Mouse (Mus musculus): ENCODE measurements at regions not wholly inside any gene's neighbourhood (a gene's known extent, or its start where the extent isn't known, plus 50 kb on each side); places are given as distances from the start of the nearest gene placed in this dataset.

DNA sequence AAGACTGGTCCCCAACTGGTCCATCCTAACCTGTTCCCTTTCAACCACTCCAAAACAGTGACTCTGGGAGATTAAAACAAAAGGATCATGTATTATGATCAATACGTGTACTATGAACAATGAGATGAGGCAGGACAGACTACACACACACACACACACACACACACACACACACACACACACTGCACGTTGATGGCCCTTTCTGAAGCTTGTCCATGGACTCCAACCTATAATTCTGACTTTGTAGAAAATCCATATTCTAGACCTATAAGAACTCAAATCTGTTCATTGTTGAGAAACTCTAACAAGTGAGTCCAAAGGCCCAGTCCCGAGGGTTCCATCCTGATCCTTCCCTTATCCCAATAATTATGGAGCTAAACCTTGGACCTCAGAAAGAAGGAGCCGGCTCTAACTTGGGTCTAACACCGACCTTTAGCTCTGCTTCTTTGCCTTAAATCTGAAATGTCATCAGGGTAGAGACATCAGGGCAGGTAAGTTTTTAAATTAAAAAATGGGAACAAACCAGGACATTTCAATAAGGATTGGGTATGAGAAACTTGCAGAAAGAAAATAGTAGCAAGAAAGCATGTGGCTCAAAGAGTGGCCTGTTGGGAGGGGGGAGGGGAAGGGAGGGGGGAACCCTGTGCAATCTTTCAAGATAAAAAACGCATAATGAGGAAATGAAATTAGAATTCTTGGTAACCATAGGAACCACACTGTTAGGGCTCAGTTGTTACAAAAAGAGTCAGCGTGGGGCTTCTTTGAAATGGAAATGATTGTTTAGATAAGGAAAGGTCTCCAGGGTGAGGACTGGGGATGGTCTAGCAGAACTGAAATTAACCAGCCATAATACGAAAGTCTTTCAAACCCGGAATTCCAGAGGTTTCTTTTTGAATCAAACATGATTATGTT lies 187.9 kb downstream of the Dusp6 start:
- ATAC-seq (ENCODE audit: extremely low read depth, insufficient number of reproducible peaks, low FRiP score, poor library complexity, severe bottlenecking): peak; percentile 92

DNA sequence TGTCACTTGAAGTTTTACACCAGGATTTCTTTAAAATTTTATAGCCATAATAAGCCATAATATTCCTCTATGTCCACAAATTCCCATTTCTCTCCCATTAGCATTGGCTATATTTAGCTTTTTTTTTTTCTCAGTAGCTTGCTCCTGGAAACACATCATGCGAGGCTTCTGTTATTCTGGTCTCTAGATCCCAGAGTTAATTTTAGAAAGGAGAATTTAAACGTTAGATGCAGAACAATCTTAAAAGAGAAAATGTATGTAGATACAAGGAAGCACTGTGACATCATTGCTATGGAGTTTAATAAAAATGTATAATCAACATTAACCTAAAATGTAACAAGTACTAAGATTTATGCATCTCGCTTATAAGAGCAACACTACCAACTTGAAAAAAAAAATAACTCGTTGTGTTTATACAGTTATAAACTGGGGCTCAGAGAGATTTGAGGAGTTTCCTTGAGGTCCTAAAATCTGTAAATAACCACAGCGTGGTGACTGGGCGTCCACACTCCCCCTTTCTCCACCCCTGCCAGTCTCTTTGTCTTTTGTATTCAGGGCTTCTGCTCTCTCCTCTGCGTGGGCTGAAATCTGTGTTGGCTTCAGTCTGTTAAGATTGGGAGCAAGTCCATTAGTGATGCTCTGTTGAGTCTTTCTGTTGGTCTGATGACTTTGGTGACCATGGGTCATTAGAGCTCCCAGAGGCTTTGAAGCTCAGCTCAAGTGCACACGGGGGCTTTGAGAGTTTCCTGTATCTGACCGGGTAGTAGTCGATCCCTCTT lies 188.8 kb downstream of the Dusp6 start:
- ATAC-seq (ENCODE audit: extremely low read depth, insufficient number of reproducible peaks, low FRiP score, poor library complexity, severe bottlenecking): no peak

DNA sequence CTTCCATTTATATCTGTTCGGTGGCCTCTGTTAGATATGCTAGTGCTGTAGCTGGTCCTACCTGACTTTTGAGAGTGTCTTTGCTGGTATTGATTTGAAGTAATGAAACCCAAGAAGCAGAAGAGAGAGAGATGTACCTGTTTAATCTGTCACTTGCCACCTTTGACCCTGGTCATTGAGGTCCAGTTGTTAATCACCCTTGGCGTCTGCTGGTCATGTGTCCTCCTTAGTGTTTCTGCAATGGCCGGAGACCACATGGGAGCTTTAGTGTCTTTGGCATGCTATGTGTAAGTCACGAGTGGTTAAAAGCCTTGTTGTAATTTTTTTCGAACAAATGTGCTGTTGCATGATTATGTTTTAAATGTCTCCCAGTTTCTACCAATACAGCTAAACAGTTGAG lies 193.1 kb downstream of the Dusp6 start:
- ATAC-seq (ENCODE audit: extremely low read depth, insufficient number of reproducible peaks, low FRiP score, poor library complexity, severe bottlenecking): no peak

DNA sequence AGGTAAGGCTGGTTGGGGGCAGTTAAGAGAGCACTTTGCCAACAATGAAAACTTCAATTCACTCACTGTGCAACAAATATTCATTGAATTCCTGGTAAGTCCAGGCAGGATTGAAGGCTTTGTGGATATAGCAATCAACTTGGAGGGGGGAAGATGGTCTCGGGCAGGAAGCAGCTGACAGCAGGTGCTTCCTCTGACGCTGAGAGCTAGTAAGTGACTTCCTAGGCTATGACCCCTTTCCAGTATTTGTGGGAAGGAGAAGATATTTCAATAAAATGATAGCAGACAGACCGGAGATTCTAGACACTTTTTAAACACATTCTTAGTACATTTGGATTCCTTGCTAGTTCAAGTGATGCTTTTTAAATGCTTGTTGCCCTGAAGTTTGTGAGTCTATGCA lies 195.0 kb downstream of the Dusp6 start:
- no peak for ATAC-seq (ENCODE audit: extremely low read depth, insufficient number of reproducible peaks, low FRiP score, poor library complexity, severe bottlenecking)

DNA sequence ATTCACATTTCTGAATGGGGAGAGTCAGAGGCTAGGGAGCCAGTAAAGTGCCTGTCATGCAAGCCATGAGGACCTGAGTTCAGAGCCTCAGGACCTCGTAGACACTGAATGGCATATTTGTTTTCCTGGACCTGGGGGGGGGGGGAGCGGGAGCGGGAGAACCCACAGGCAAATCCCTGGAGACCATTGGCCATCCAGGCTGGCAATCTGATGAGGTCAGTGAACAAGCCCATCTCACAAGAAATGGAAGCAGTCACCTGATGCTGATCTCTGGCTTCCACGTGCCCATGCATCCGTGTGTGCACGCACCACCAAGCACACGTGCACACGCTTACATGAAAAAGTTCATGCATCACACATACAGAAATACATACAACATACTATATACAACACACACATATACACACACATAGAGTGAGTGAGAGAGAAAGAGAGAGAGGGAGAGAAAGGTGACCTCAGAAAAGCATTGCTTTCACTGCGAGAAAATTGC lies 196.2 kb downstream of the Dusp6 start:
- no peak for ATAC-seq (ENCODE audit: extremely low read depth, insufficient number of reproducible peaks, low FRiP score, poor library complexity, severe bottlenecking)

DNA sequence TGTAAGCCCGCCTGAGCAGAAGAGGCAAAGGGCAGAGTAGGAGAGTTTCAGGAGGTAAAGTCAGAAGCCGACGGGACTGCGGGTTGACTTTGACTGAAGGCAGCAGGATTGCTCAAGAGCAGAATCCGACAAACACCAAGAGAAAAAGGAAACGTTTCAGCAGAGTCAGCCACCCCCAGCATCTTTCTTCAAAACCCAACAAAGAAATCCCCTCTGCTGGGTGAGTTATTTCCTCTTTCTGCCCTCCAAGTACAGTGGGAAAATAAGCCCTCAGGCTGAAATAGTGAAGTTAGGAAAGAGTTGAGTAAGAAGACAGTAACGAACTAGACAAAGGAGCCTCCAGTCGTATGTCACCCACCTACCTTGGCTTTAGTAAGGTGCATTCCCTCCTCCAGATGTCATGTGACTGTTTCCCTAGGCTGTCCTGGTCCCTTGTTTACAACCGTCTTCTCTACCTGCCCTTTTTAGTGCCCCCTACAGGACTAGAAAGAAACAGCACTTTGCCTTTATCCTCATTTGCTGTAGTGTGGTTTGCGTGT lies 196.9 kb downstream of the Dusp6 start:
- peak; percentile 79 for ATAC-seq (ENCODE audit: extremely low read depth, insufficient number of reproducible peaks, low FRiP score, poor library complexity, severe bottlenecking)

DNA sequence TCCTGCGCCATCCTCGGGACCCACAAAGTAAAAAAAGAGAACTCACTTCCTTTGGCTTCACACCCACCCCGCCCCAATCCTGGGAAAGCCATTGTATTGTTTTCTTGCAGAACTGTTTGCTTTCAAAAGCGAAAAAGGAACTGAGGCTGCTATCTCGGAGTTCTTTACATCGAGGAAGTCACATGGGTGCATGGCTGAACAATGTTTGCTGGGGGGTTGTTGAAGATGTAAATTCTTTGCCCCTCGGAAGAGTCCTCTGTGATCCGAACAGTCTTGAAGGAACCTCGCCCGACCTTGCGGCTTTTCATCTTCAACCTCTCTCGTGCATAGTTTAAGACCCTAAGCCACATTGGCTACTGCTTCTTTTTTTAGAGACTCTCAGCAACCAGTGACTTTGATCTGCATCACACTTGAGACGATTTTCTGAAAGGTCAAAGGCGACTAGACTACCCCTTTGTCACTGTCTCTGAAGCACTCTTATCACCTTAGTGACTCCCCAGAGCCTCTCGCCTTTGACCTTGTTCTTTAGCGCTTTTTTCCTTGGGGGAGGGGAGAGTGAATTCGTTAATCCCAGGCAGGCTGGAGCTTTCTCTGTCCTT lies 197.9 kb downstream of the Dusp6 start:
- peak; percentile 14; the same call in 1 of the 2 replicates for ATAC-seq (ENCODE audit: extremely low read depth, insufficient number of reproducible peaks, low FRiP score, poor library complexity, severe bottlenecking)

DNA sequence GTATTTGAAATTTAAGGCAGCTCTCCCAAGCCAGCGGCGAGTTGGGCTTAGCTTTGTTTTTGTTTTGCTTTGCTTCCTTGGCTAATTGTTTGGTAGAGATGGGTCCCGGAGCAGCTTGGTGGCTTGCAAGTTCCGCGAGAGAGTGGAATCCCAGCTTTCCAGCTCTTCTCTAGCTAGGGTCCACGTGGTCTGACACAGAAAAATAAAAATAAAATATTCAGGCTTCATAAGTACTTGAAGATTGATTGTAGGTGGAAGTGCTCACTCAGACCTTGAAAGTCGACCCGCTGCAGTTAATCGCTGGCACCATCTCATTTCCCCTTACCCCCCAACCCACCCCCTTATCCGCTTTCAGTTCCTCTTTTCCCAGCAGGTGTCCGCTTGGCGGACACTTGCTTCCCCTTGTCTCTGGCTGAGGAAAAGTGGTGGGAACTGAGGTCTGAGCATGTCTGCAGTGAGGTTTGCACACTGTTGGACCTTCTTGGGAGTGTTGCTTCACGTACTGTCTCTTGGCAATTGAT lies 198.5 kb downstream of the Dusp6 start:
- peak; percentile 35 for ATAC-seq (ENCODE audit: extremely low read depth, insufficient number of reproducible peaks, low FRiP score, poor library complexity, severe bottlenecking)

DNA sequence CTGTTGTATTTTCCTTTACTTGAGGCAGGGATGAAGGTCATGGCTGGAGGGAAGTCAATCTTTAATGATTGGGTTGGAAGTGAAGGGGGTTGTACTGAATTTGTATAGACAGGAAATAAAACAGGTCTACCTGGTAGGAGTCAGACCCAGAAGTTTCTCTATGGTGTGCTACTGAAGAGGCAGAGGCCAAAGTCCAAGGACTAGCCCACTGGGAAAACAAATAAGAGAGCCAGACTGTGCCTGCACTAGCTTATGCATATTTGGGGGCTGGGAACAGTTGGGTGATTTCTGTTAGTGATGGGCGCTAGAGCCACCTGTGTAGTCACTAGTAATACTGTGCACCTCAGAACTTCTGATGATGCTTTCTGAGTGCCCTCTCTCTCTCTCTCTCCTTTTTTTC lies 203.7 kb downstream of the Dusp6 start:
- no peak for ATAC-seq (ENCODE audit: extremely low read depth, insufficient number of reproducible peaks, low FRiP score, poor library complexity, severe bottlenecking)

DNA sequence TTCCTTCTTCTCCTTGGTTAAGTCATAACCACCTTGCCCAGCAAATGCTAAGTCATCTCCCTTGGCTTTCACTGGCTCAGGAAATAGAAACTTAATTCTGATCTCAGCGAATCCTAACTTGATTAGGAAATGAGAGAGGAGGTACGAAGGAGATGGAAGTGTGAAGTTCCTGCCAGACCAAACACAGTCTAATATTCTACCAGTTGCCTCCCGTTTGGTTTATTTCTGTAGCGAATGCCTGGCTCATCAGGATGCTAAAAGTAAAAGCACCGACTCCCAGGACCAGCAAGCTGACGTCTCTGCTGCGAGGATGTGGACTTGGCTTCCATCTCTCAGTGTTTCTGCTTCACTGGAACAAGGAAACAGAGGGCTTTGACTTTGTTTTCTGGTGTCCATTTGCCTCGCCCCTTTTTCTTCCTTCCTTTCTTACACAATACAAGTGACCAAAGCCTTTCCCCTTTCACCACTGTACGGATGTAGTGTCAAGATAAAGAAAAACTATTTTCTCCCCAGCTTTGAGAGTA lies 204.3 kb downstream of the Dusp6 start:
- peak; percentile 57 for ATAC-seq (ENCODE audit: extremely low read depth, insufficient number of reproducible peaks, low FRiP score, poor library complexity, severe bottlenecking)

DNA sequence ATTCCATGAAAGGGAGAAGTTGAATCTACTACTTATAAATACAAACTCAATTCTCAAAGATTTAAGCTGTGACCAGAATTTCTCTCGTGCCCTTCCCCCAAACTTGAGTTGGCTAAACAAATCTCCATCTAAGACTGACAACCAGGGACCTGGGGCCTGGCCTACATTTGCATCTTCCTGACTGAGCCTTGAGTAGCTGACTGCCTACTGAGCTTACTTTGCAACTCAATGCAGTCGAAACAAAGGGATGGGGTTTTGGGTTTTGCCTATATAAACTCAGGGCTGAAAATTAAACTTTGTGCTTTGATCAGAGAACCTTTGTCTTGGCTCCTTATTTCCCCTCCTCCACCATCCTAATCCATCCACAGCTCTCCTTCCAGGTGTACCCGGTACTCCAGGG lies 205.9 kb downstream of the Dusp6 start:
- ATAC-seq (ENCODE audit: extremely low read depth, insufficient number of reproducible peaks, low FRiP score, poor library complexity, severe bottlenecking): no peak

DNA sequence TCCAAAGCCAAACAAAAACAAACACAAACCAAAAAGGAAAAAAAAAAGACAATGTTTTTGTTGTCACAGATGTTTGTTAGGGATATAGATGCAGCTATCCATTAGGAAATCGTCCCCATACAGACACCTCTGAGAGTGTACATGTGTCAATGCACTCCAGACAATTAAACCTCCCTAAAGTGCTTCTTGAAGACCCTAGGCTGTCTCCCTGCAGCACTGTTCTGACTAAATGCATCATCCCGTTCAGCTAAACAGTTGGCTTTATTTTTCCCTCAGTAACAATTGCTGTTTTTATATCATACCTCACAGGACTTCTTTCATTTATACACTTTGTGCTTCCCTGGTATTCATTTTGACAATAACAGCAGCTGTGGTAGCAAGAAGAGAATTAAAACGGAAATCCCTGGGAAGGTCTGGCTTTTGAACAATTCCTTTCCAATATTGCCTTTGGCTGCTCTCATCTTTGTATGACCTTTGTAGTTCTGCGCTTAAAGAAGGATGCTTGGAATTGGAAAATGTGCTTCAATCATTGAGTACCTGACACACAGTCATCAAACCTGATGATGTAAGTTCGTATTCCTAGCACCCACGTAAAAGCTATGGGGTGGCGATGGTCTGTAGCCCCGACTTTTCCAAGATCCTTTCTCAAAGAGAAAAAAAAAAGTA lies 208.9 kb downstream of the Dusp6 start:
- ATAC-seq (ENCODE audit: extremely low read depth, insufficient number of reproducible peaks, low FRiP score, poor library complexity, severe bottlenecking): no peak

DNA sequence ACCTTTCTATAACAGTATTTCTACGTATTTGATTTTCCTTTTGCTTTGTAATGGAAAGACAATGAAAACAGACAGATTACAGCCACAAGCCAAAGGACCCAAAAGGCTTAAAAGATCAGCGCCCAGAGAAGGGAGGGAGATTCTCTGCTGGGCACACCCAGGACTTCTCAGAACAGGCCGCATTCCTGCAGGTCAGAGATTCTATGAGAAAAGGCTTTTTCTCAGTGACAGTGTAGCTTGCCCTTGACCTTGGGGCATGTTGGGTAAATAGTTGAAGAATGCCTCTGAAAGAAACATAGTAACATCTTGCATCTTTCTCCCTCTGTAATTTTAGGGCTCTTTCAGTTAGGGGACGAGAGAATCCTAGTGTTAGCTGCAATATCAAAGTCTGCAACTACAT lies 209.8 kb downstream of the Dusp6 start:
- ATAC-seq (ENCODE audit: extremely low read depth, insufficient number of reproducible peaks, low FRiP score, poor library complexity, severe bottlenecking): no peak

DNA sequence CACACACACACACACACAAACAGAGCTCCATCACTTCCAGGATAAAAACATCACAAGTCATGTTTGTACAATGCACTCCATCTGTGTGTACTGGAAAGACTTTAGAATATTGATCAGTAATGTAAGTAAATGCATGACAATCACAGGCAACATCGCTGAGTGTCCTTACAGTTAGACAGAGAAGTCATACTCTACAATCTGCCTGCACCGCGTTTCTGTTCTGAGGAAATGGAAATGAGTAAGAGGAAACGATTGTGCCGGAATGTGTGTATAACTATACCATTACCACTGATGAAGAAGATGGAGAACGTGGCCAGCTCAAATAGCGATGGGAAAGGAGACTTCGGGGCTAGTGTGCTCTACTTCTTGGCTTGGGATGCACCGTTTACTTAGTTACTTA lies 210.7 kb downstream of the Dusp6 start:
- ATAC-seq (ENCODE audit: extremely low read depth, insufficient number of reproducible peaks, low FRiP score, poor library complexity, severe bottlenecking): no peak

DNA sequence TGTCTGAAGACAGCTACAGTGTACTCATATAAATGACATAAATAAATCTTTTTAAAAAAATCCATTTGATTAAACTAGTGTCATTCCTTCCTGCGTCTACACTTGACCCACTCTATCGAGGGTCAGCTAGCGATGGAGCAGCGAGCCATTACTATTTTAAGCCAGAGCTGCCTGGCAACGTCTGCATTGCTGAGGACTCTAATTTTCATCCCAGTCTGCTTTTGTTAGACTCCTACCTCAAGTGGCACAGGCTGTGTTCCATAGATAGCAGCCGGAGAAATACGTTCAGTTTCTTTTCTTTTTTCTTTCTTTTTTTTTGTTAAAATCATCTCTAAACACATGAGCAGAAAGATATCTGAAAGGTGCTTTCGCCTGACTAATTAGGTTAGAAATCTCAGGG lies 211.5 kb downstream of the Dusp6 start:
- ATAC-seq (ENCODE audit: extremely low read depth, insufficient number of reproducible peaks, low FRiP score, poor library complexity, severe bottlenecking): no peak

DNA sequence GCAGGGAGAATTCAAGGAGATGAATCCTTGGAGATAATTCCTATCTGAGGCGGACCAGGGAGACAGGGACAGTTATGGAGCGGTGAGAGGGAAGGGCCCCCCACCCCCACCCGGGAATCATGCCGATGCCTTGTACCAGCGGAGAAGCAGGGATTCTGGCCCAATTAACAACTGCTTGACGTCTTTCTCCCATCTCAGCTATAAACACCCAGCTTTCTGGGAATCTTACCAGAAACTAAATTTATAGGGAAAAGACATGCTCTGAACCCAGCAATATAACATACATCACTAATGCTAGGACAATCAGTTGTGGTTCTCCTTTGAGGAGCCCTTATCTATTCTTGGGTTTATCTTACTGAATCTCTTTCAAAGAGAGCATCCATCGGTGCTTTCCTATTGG lies 213.2 kb downstream of the Dusp6 start:
- ATAC-seq (ENCODE audit: extremely low read depth, insufficient number of reproducible peaks, low FRiP score, poor library complexity, severe bottlenecking): no peak

DNA sequence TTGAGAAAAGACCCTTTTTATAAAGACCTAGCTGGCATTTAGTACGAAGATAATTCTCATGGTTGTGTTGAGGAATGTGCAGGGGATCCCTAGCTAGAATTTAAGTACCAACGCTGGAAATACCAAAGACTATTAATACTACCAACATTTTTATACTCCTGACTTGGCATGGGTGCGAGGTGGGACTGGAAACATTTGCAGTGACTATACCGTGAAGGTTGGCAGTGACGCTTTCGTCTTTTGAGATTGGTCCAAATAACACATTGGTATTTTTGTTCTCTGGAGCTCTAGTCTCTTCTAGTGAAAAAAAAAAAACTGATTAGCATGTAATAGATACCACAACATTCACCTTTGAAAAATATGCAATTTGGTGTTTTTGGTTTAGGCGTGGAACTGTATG lies 213.7 kb downstream of the Dusp6 start:
- no peak for ATAC-seq (ENCODE audit: extremely low read depth, insufficient number of reproducible peaks, low FRiP score, poor library complexity, severe bottlenecking)

DNA sequence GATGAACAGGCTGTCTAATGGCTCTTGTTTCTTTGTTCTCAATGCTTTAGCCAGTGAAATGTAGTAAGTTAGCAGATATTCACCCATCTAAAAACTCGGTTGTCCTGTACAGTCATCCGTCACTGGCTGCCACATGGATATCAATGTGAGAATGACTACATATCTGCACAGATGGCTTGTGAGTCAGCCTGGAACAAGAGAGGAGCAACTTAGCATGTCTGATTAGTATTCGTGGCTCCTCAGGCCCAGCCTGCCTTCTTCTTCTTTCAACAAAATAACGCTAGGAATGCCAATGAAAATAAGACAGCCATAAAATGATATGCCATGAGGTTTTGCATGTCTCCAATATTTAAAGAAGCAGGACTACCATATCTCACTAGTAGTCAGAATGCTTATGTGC lies 217.5 kb downstream of the Dusp6 start:
- no peak for ATAC-seq (ENCODE audit: extremely low read depth, insufficient number of reproducible peaks, low FRiP score, poor library complexity, severe bottlenecking)

DNA sequence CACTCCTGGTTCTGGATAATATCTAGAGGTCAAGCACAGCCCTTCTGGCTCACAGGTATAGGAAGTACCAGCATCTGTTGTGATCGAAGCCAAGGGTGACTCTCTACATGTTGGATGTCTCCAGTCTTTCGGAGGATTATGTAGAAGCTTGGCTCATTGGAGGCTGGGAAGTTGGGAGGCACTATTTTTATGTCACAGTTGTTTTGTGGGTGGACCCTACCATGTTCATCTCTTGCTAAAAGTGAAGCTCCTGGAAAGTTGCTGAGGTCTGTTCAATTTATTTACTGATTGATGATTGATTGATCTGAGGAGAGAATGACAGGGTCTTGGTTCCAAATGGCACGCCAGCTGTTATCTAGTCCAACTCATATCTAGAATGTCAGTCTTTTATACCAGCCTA lies 219.0 kb downstream of the Dusp6 start:
- no peak for ATAC-seq (ENCODE audit: extremely low read depth, insufficient number of reproducible peaks, low FRiP score, poor library complexity, severe bottlenecking)

All from neutrophil, adult 5-6 weeks (primary cell).